Mouse (Mus musculus): ENCODE measurements around the gene Vash2. TPM values are rescaled to one million over a fixed set of nuclear protein-coding genes. Genes with fewer than 3 reads are reported as not detected.
A peak's percentile ranks its signal among the peaks of the same experiment; 100 is the strongest.

Vash2 gene
- polyA plus RNA-seq, 1 experiment from 2014 or later = 14.0 TPM

DNA sequence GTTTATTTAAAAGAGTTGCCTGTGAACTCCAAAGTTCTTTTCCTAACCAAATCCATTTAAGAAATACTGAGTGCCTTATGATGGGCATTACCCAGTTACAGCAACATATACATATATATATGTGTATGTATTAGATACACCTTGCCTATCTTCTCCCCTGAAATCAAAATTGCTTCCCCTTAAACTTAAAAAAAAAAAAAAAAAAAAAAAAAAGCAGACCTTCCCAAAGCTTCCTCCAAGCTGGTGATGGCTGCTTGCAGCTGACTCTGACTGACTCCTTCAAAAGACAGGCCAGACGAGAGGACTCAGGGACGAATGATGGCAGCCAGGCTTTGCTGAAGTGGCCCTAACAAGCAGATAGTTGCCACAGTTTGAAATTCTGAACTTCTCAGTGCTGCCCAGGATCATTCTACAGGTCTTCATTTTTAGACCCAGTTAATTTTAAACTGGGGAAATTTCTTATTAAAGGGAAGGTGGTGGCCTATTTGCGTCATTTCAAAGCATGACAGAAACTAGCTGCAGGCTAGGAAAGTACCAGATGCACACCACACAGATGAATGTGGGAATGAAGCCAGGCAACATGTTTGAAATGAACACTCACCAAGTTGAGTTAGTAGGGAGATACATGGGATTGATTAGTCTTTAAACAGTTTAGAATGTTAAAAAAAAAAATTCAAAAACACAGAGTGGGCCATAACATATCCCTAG, 41.3 kb upstream of the Vash2 start:
- DNase-seq (ENCODE audit: low spot score) (no peak), ATAC-seq (replicated peaks; ENCODE audit: low FRiP score, low read depth) (no peak)
- no peaks in the 10 kb centered on the region for H3K36me3 ChIP-seq (ENCODE audit: insufficient read depth, low read length)
- no peak overlapping the region for H3K27ac ChIP-seq
- H3K4me3 ChIP-seq (replicated peaks; ENCODE audit: low read depth, low read length) = no peak overlapping the region
- WGBS = 82% methylated on average over 3 of the region's 3 CpGs
- H3K4me1 ChIP-seq (replicated peaks; ENCODE audit: insufficient read depth, low read length) = peaks cover 5% of the 10 kb centered on the region; the same call in 1 of the 2 replicates
- no peak for TF ChIP-seq CTCF (IDR thresholded peaks at IDR 0.05; ENCODE audit: low read depth)
- no peaks in the 10 kb centered on the region for H3K9me3 ChIP-seq (replicated peaks; ENCODE audit: low read length)
- H3K4me2 ChIP-seq (ENCODE audit: low read length) = no peak overlapping the region
- H3K27me3 ChIP-seq (ENCODE audit: insufficient read depth, low read length) = no peaks in the 10 kb centered on the region
- H3K9ac ChIP-seq (ENCODE audit: low read depth, low read length) = no peak overlapping the region

- H3K36me3 ChIP-seq (ENCODE audit: insufficient read depth, low read length) = no peaks in the 10 kb centered on the region
- no peak for DNase-seq (ENCODE audit: low spot score)
- no peak for TF ChIP-seq CTCF (IDR thresholded peaks at IDR 0.05; ENCODE audit: low read depth)
Measured at GRCm38 (mm10) chr1:191019803-191020202, 40.7 kb upstream of the Vash2 start.

DNA sequence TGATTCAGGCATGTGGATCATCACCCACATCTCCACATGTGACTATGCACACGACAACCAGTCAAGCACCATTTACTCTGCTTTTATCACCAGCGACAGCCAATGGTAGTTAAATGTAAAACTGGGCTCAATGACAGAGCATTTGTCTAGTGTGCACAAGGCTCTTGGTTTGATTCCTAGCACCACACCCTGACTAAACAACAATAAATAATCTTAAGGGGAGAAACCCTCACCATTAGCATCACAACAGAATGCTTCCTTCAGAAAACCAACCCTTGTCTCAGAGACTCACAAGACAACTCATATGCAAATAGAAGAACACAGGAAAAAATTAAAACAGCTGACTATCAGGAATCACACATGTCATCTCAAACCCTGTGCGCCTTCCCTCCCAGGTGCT, 35.2 kb upstream of the Vash2 start:
- peaks cover 5% of the 10 kb centered on the region; the same call in 1 of the 2 replicates for H3K36me3 ChIP-seq (ENCODE audit: insufficient read depth, low read length)
- no peak overlapping the region for H3K4me3 ChIP-seq (replicated peaks; ENCODE audit: low read depth, low read length)
- no peak overlapping the region for H3K9ac ChIP-seq (ENCODE audit: low read depth, low read length)
- H3K27ac ChIP-seq = no peak overlapping the region
- 89% methylated on average over 3 of the region's 3 CpGs for WGBS
- no peak for TF ChIP-seq CTCF (IDR thresholded peaks at IDR 0.05; ENCODE audit: low read depth)
- ATAC-seq (replicated peaks; ENCODE audit: low FRiP score, low read depth) (no peak), DNase-seq (ENCODE audit: low spot score) (no peak)
- H3K27me3 ChIP-seq (ENCODE audit: insufficient read depth, low read length) = no peaks in the 10 kb centered on the region
- no peak overlapping the region for H3K4me2 ChIP-seq (ENCODE audit: low read length)
- H3K9me3 ChIP-seq (replicated peaks; ENCODE audit: low read length) = no peaks in the 10 kb centered on the region
- no peaks in the 10 kb centered on the region for H3K4me1 ChIP-seq (replicated peaks; ENCODE audit: insufficient read depth, low read length)

More at GRCm38 (mm10) chr1:191019803-191020202, 40.7 kb upstream of the Vash2 start:
- no peaks in the 10 kb centered on the region for H3K9me3 ChIP-seq (replicated peaks; ENCODE audit: low read length)
- H3K9ac ChIP-seq (ENCODE audit: low read depth, low read length) = no peak overlapping the region
- no peak overlapping the region for H3K4me3 ChIP-seq (replicated peaks; ENCODE audit: low read depth, low read length)
- ATAC-seq (replicated peaks; ENCODE audit: low FRiP score, low read depth) = no peak
- WGBS = 95% methylated on average over 5 of the region's 5 CpGs
- no peak overlapping the region for H3K27ac ChIP-seq
- no peak overlapping the region for H3K4me2 ChIP-seq (ENCODE audit: low read length)
- H3K27me3 ChIP-seq (ENCODE audit: insufficient read depth, low read length) = no peaks in the 10 kb centered on the region
- no peaks in the 10 kb centered on the region for H3K4me1 ChIP-seq (replicated peaks; ENCODE audit: insufficient read depth, low read length)

GRCm38 (mm10) chr1:191008707-191009106, 29.6 kb upstream of the Vash2 start:
- Histone ChIP-seq H3K4me2 (ENCODE audit: low read length) (no peak overlapping the region), H3K36me3 (ENCODE audit: insufficient read depth, low read length) (peaks cover 23% of the 10 kb centered on the region; the same call in 1 of the 2 replicates), H3K9ac (ENCODE audit: low read depth, low read length) (no peak overlapping the region), H3K4me1 (replicated peaks; ENCODE audit: insufficient read depth, low read length) (no peaks in the 10 kb centered on the region), H3K27ac (no peak overlapping the region), H3K9me3 (replicated peaks; ENCODE audit: low read length) (no peaks in the 10 kb centered on the region), H3K27me3 (ENCODE audit: insufficient read depth, low read length) (no peaks in the 10 kb centered on the region), H3K4me3 (replicated peaks; ENCODE audit: low read depth, low read length) (no peak overlapping the region)
- no peak for ATAC-seq (replicated peaks; ENCODE audit: low FRiP score, low read depth)
- WGBS = 97% methylated on average over 5 of the region's 5 CpGs
- TF ChIP-seq CTCF (IDR thresholded peaks at IDR 0.05; ENCODE audit: low read depth) = peak; percentile 36
- no peak for DNase-seq (ENCODE audit: low spot score)

GRCm38 (mm10) chr1:191002201-191002600, 23.1 kb upstream of the Vash2 start:
- Histone ChIP-seq H3K9ac (ENCODE audit: low read depth, low read length) (no peak overlapping the region), H3K4me3 (replicated peaks; ENCODE audit: low read depth, low read length) (no peak overlapping the region), H3K4me2 (ENCODE audit: low read length) (no peak overlapping the region), H3K9me3 (replicated peaks; ENCODE audit: low read length) (no peaks in the 10 kb centered on the region), H3K4me1 (replicated peaks; ENCODE audit: insufficient read depth, low read length) (no peaks in the 10 kb centered on the region), H3K27ac (no peak overlapping the region), H3K27me3 (ENCODE audit: insufficient read depth, low read length) (no peaks in the 10 kb centered on the region), H3K36me3 (ENCODE audit: insufficient read depth, low read length) (0 out of 2 replicates have a peak, but pooled peaks cover 3% of the 10 kb centered on the region)
- DNase-seq (ENCODE audit: low spot score) = peak; percentile 65
- TF ChIP-seq CTCF (IDR thresholded peaks at IDR 0.05; ENCODE audit: low read depth) = peak; percentile 75
- 66% methylated on average over 6 of the region's 6 CpGs for WGBS
- no peak for ATAC-seq (replicated peaks; ENCODE audit: low FRiP score, low read depth)

DNA sequence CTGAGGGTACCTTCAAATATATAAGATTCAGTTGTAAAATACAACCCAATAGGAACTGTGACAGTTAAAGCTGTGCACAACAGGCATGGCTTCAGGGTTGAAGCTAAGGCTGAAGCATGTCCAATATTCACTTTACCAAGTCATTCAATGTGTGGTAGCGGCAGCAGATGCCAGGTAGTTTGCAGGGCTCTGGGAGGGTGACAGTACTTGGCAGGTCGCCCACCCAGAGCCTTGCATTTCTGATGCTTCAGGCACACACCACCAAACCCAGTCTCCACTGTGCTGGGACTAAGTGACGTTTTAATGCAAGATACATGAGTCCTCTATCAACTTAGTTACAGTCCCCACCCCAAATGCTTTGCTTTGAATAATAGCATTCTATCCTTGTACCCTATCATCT, 21.6 kb upstream of the Vash2 start:
- Histone ChIP-seq H3K27ac (no peak overlapping the region), H3K4me2 (ENCODE audit: low read length) (no peak overlapping the region), H3K4me1 (replicated peaks; ENCODE audit: insufficient read depth, low read length) (no peaks in the 10 kb centered on the region), H3K9ac (ENCODE audit: low read depth, low read length) (no peak overlapping the region), H3K36me3 (ENCODE audit: insufficient read depth, low read length) (no peaks in the 10 kb centered on the region), H3K4me3 (replicated peaks; ENCODE audit: low read depth, low read length) (no peak overlapping the region), H3K27me3 (ENCODE audit: insufficient read depth, low read length) (no peaks in the 10 kb centered on the region), H3K9me3 (replicated peaks; ENCODE audit: low read length) (no peaks in the 10 kb centered on the region)
- TF ChIP-seq CTCF (IDR thresholded peaks at IDR 0.05; ENCODE audit: low read depth) = no peak
- DNase-seq (ENCODE audit: low spot score) (no peak), ATAC-seq (replicated peaks; ENCODE audit: low FRiP score, low read depth) (no peak)
- WGBS = 80% methylated on average over 3 of the region's 3 CpGs

Measured in kidney, postnatal 0 days (tissue).